Mouse (Mus musculus) MEL (cell line): ENCODE results near the gene Cntn1. TPM values are rescaled to one million over a fixed set of nuclear protein-coding genes. Genes with fewer than 3 reads are reported as not detected.

Experiments
- DNase-seq: peaks from one replicate; pipeline ENCODE4 v3.0.0; 2011; ENCODE audit warnings: low read depth, low spot score
- H3K27ac ChIP-seq: 2 replicates; pipeline ENCODE4 v1.5.1; 2012; ENCODE audit warnings: low read depth, mild to moderate bottlenecking, control low read depth, low read length, moderate library complexity; ENCODE audit not compliant: control insufficient read depth
- H3K27me3 ChIP-seq, 2 experiments: fragments of 150-350 bp in 1 of 2; sonication (generic) in 1 of 2; 2 replicates each; pipeline ENCODE4 v1.6.1; 2012; ENCODE audit warnings: low read length in 2 of 2, mild to moderate bottlenecking in 2 of 2, improper control_type of control experiment in 1 of 2, moderate library complexity in 1 of 2; ENCODE audit not compliant: insufficient read depth in 2 of 2, control insufficient read depth in 1 of 2
- H3K36me3 ChIP-seq, 2 experiments: 2 replicates each; pipeline ENCODE4 v1.6.1; 2012 to 2014; ENCODE audit warnings: low read length in 2 of 2, improper control_type of control experiment in 1 of 2, inconsistent platforms in 1 of 2, mild to moderate bottlenecking in 1 of 2; ENCODE audit not compliant: insufficient read depth in 2 of 2, control insufficient read depth in 1 of 2
- H3K4me1 ChIP-seq, 2 experiments: fragments of 150-350 bp in 1 of 2; sonication (generic) in 1 of 2; 2 replicates each; pipeline ENCODE4 v1.6.1; 2012; ENCODE audit warnings: low read length in 2 of 2, improper control_type of control experiment in 1 of 2, mild to moderate bottlenecking in 1 of 2; ENCODE audit not compliant: insufficient read depth in 2 of 2, control insufficient read depth in 1 of 2
- H3K4me3 ChIP-seq, 2 experiments: fragments of 150-350 bp in 1 of 2; sonication (generic) in 1 of 2; 2 replicates each; pipeline ENCODE4 v1.5.1; 2012; ENCODE audit warnings: low read depth in 2 of 2, low read length in 2 of 2, mild to moderate bottlenecking in 2 of 2, moderate library complexity in 2 of 2, control low read depth in 1 of 2, improper control_type of control experiment in 1 of 2; ENCODE audit not compliant: control insufficient read depth in 1 of 2, insufficient read depth in 1 of 2
- H3K79me2 ChIP-seq: 2 replicates; pipeline ENCODE4 v1.6.1; 2012; ENCODE audit warnings: mild to moderate bottlenecking, low read length, moderate library complexity; ENCODE audit not compliant: control insufficient read depth, poor library complexity, insufficient read depth
- H3K9ac ChIP-seq: 2 replicates; pipeline ENCODE4 v1.6.1; 2012; ENCODE audit warnings: low read depth, mild to moderate bottlenecking, control low read depth, low read length, moderate library complexity; ENCODE audit not compliant: control insufficient read depth, poor library complexity, severe bottlenecking
- H3K9me3 ChIP-seq: fragments of 150-350 bp; sonication (generic); replicated peaks from 2 replicates; pipeline ENCODE4 v1.6.1; 2012; ENCODE audit warnings: mild to moderate bottlenecking, low read length, improper control_type of control experiment, moderate library complexity; ENCODE audit not compliant: insufficient read depth
- BHLHE40 ChIP-seq: IDR thresholded peaks from 2 replicates; pipeline ENCODE4 v1.6.1; 2012; ENCODE audit warnings: low read depth, mild to moderate bottlenecking, inconsistent platforms, low read length, improper control_type of control experiment, borderline replicate concordance
- CHD1 ChIP-seq: IDR thresholded peaks from 2 replicates; pipeline ENCODE4 v1.6.1; 2012; ENCODE audit warnings: low read depth, mild to moderate bottlenecking, inconsistent platforms, low read length, improper control_type of control experiment
- CHD2 ChIP-seq: IDR thresholded peaks from 2 replicates; pipeline ENCODE4 v1.6.1; 2011; ENCODE audit warnings: low read length, improper control_type of control experiment
- CTCF ChIP-seq, 3 experiments: IDR thresholded peaks in 2 of 3; conservative IDR thresholded peaks in 1 of 3; 2 replicates each; pipeline ENCODE4 v1.5.1; 2011 to 2012; ENCODE audit warnings: low read length in 3 of 3, low read depth in 2 of 3, mild to moderate bottlenecking in 2 of 3, improper control_type of control experiment in 1 of 3, inconsistent platforms in 1 of 3, mixed read lengths in 1 of 3, moderate library complexity in 1 of 3; ENCODE audit not compliant: control insufficient read depth in 1 of 3, insufficient read depth in 1 of 3, poor library complexity in 1 of 3, severe bottlenecking in 1 of 3
- E2F4 ChIP-seq: IDR thresholded peaks from 2 replicates; pipeline ENCODE4 v1.6.1; 2011; ENCODE audit warnings: low read depth, low read length, improper control_type of control experiment, borderline replicate concordance
- ETS1 ChIP-seq: IDR thresholded peaks from 2 replicates; pipeline ENCODE4 v1.6.1; 2012; ENCODE audit warnings: low read depth, mild to moderate bottlenecking, inconsistent platforms, low read length, improper control_type of control experiment, moderate library complexity
- GABPA ChIP-seq: IDR thresholded peaks from 2 replicates; pipeline ENCODE4 v1.6.1; 2012; ENCODE audit warnings: low read depth, mild to moderate bottlenecking, inconsistent platforms, low read length, improper control_type of control experiment, moderate library complexity
- JUND ChIP-seq: IDR thresholded peaks from 2 replicates; pipeline ENCODE4 v1.6.1; 2011; ENCODE audit warnings: low read depth, mild to moderate bottlenecking, improper control_type of control experiment, low read length
- MAFK ChIP-seq: IDR thresholded peaks from 2 replicates; pipeline ENCODE4 v1.6.1; 2011; ENCODE audit warnings: low read depth, mild to moderate bottlenecking, low read length, improper control_type of control experiment, borderline replicate concordance
- MAX ChIP-seq: IDR thresholded peaks from 2 replicates; pipeline ENCODE4 v1.6.1; 2011; ENCODE audit warnings: low read length, improper control_type of control experiment
- MAZ ChIP-seq: IDR thresholded peaks from 2 replicates; pipeline ENCODE4 v1.6.1; 2012; ENCODE audit warnings: low read depth, mild to moderate bottlenecking, inconsistent platforms, low read length, improper control_type of control experiment
- MXI1 ChIP-seq: IDR thresholded peaks from 2 replicates; pipeline ENCODE4 v1.6.1; 2011; ENCODE audit warnings: mild to moderate bottlenecking, low read depth, low read length, improper control_type of control experiment
- MYB ChIP-seq: IDR thresholded peaks from 2 replicates; pipeline ENCODE4 v1.6.1; 2011; ENCODE audit warnings: mild to moderate bottlenecking, low read depth, low read length, improper control_type of control experiment
- MYC ChIP-seq: IDR thresholded peaks from 2 replicates; pipeline ENCODE4 v1.6.1; 2011; ENCODE audit warnings: low read depth, mild to moderate bottlenecking, low read length, improper control_type of control experiment, moderate library complexity
- POLR2AphosphoS2 ChIP-seq: IDR thresholded peaks from 2 replicates; pipeline ENCODE4 v1.6.1; 2011; ENCODE audit warnings: low read length, improper control_type of control experiment
- POLR2AphosphoS5 ChIP-seq: IDR thresholded peaks from 2 replicates; pipeline ENCODE4 v1.6.1; 2012; ENCODE audit warnings: low read depth, borderline replicate concordance, mild to moderate bottlenecking, inconsistent platforms, low read length, moderate library complexity, mixed read lengths
- SIN3A ChIP-seq: IDR thresholded peaks from 2 replicates; pipeline ENCODE4 v1.6.1; 2012; ENCODE audit warnings: low read length, improper control_type of control experiment, inconsistent platforms
- TBP ChIP-seq: IDR thresholded peaks from 2 replicates; pipeline ENCODE4 v1.8.0; 2011; ENCODE audit warnings: low read depth, low read length, improper control_type of control experiment
- TCF12 ChIP-seq: IDR thresholded peaks from 2 replicates; pipeline ENCODE4 v1.6.1; 2014; ENCODE audit warnings: low read depth, mild to moderate bottlenecking, inconsistent platforms, low read length, improper control_type of control experiment, moderate library complexity
- UBTF ChIP-seq: IDR thresholded peaks from 2 replicates; pipeline ENCODE4 v1.6.1; 2012; ENCODE audit warnings: low read depth, mild to moderate bottlenecking, inconsistent platforms, low read length, improper control_type of control experiment, moderate library complexity, borderline replicate concordance; ENCODE audit not compliant: insufficient read depth
- USF1 ChIP-seq: IDR thresholded peaks from 2 replicates; pipeline ENCODE4 v1.6.1; 2014; ENCODE audit warnings: low read depth, mild to moderate bottlenecking, inconsistent platforms, low read length, improper control_type of control experiment, moderate library complexity
- USF2 ChIP-seq, 2 experiments: IDR thresholded peaks; 2 replicates each; pipeline ENCODE4 v1.6.1; 2011 to 2012; ENCODE audit warnings: improper control_type of control experiment in 2 of 2, low read length in 2 of 2, borderline replicate concordance in 1 of 2, inconsistent platforms in 1 of 2, low read depth in 1 of 2, mild to moderate bottlenecking in 1 of 2; ENCODE audit not compliant: insufficient read depth in 1 of 2
- ZC3H11A ChIP-seq: IDR thresholded peaks from 2 replicates; pipeline ENCODE4 v1.6.1; 2012; ENCODE audit warnings: low read depth, mild to moderate bottlenecking, inconsistent platforms, low read length, improper control_type of control experiment
- polyA plus RNA-seq, 2 experiments: library from polyadenylated mRNA; stranded (reverse) in 1 of 2; unstranded in 1 of 2; fragments of >175 nt in 1 of 2; fragments of >200 nt in 1 of 2; gene quantifications; 2 replicates each; pipeline versions ENCODE4 v1.2.1 to v1.2.4; 2012; ENCODE audit warnings: low replicate concordance in 2 of 2, low read depth in 1 of 2; ENCODE audit not compliant: insufficient read length in 2 of 2, insufficient read depth in 1 of 2, missing spikeins in 1 of 2
- total RNA-seq: library from RNA; depleted of rRNA; stranded (reverse); fragments of 300-350 nt; gene quantifications from 2 replicates; pipeline ENCODE4 v1.2.3, GENCODE M21; 2012

Gene Cntn1
- total and polyA plus RNA-seq, 3 experiments: not detected

DNA sequence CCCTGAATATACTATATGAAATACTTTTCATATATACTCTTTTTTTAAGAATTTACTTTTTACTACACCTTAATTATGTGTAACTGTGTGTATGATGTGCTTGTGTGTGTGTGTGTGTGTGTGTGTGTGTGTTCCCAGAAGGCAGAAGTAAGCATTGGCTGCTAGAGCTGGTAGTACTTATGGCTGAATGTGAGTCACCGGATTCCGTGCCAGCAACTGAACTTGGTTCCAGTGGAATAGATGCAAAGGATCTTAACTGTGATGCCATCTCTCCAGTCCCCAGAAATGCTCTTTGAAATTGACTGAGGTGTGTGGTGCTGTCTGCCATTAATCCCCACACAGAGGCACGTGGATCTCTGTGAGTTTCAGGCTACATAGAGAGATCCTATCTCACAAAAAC lies 113.2 kb downstream of the Cntn1 start:
- no peak for DNase-seq
- Histone ChIP-seq H3K36me3 (no peaks in the 10 kb centered on the region), H3K9ac (no peak overlapping the region), H3K79me2 (no peaks in the 10 kb centered on the region), H3K4me3 (no peak overlapping the region), H3K4me1 (no peaks in the 10 kb centered on the region), H3K27ac (no peak overlapping the region), H3K27me3 (no peaks in the 10 kb centered on the region), H3K9me3 (no peaks in the 10 kb centered on the region)
- TF ChIP-seq CHD2 (no peak), CTCF (IDR thresholded peaks at IDR 0.05 in 2 of 3, conservative IDR thresholded peaks at IDR 0.05 in 1 of 3; ENCODE audit: control insufficient read depth in 1 of 3, insufficient read depth in 1 of 3, low read depth in 2 of 3, low read length in 3 of 3, poor library complexity in 1 of 3, severe bottlenecking in 1 of 3) (no peak), MAX (no peak), USF1 (no peak), E2F4 (no peak), SIN3A (no peak), UBTF (no peak), MAFK (no peak), ETS1 (no peak), MXI1 (no peak), POLR2AphosphoS5 (no peak), CHD1 (no peak), MAZ (no peak), ZC3H11A (no peak), TBP (no peak), TCF12 (no peak), GABPA (no peak), BHLHE40 (no peak), POLR2AphosphoS2 (no peak)

DNA sequence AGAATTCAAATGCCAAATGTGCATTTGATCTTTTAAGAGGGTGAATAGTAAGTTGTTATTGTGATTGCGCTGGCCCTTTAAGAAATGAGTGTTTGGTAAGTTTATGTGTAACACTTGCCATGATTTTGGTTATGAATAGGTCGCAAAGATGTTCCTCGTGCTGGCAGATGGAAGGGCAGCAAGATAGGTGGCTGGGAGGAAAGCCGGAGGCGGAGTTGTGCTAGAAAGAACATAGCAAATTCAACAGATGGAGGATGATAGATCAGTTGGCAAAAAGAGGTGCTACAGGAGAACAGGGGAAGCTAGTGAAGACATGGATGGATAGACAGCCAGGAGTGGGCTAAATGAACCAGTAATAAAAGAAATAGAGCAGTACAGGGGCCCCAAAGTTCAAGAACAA lies 115.3 kb downstream of the Cntn1 start:
- no peak overlapping the region for H3K4me3 ChIP-seq
- H3K36me3 ChIP-seq: no peaks in the 10 kb centered on the region
- no peaks in the 10 kb centered on the region for H3K4me1 ChIP-seq
- no peak for DNase-seq
- TF ChIP-seq MXI1 (no peak), MYB (no peak), MYC (no peak), USF2 (IDR thresholded peaks at IDR 0.05; ENCODE audit: borderline replicate concordance in 1 of 2, insufficient read depth in 1 of 2, low read depth in 1 of 2, low read length in 2 of 2) (no peak), TCF12 (no peak), JUND (no peak)
- TF ChIP-seq, all 39 proteins: peak for 0
- H3K9me3 ChIP-seq: no peaks in the 10 kb centered on the region
- no peaks in the 10 kb centered on the region for H3K79me2 ChIP-seq
- H3K27me3 ChIP-seq: no peaks in the 10 kb centered on the region
- H3K27ac ChIP-seq: no peak overlapping the region
- H3K9ac ChIP-seq: no peak overlapping the region
